Mouse (Mus musculus) kidney, adult 11 months (tissue): ENCODE results near the gene Uhrf2.
"Not testable (repeated sequence)": the region's sequence is repeated elsewhere in the genome, so short reads cannot be mapped to it uniquely, and the experiment has no call there.

Source experiments
- DNase-seq: peaks from one replicate; pipeline ENCODE4 v3.0.0; 2022

Uhrf2 gene

DNA sequence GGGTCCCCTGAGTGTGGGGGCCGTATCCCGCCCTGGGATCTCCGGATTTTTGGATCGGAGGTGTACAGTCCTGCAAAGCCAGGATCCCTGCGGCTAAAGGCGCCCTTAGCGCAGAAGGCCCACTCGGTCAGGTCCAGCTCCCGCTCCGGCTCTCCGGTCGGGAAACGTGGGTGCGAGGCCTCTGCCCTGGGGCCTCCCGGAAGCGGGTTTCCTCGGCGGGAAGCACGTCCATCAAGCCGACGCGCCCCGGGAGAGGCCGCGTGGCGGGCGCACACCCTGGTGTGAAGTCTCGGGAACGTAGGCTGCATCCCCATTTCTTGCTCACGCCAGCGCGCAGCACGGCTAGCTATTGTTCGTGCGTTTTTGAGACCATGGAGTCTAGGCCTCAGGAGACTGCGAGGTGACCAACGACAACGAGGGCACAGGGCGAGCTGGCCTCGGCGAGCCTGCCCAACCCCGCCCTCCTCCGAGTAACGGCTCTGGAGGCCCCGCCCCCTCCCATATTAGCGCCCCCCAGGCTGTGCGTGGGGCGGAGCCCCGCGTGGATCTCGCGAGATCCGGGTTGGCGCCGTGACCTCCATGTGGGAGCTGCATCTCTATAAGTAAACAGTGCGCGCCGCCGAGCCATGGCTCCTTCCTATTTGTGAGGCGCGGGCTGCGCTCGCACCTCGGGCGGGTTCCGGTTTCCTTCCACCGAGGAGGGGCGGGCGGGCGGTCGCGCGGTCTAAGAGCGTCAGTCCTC lies at the start of gene Uhrf2:
TSS of gene Uhrf2 (plus strand) at position 620 of the 742 bp plus-strand sequence.
- DNase-seq, result peak; percentile 92

DNA sequence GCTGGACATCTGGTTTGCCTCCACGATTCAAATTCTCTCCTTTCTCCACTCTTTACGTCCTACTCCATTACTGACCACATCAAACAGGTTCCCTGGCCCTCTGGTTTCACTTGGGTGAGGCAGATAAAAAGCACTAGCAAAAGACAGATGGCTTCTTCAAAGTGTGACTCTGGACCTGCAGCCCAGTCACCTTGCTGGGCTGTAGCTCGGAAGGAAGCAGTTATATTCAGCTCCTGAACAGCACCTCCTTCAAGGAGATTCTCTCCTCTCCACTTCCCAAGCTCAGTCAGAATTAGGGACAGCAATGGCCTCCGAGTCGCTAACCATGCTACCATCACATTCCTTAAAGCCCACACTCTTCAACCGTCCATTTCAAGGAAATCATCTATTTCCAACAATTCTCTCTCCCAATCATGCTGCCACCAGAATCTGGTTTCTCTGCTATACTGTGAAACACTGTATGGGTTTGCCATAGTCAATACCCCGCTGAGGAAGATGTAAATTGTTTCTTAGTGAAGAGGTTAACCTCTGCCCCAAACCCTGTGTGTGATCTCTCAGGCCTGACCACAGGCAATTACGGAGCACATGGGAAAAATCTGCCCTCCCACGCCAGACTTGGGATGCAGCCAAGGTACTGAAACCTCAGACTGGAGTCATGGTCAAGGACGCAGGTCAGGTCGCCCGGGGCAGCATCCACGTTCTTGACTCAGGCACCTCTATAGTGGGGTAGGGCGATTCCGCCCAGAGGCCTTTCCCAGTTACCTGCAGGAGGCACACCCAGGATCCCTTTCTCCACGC lies 45.9 kb upstream of the Uhrf2 start:
- peak; percentile 94 for DNase-seq

DNA sequence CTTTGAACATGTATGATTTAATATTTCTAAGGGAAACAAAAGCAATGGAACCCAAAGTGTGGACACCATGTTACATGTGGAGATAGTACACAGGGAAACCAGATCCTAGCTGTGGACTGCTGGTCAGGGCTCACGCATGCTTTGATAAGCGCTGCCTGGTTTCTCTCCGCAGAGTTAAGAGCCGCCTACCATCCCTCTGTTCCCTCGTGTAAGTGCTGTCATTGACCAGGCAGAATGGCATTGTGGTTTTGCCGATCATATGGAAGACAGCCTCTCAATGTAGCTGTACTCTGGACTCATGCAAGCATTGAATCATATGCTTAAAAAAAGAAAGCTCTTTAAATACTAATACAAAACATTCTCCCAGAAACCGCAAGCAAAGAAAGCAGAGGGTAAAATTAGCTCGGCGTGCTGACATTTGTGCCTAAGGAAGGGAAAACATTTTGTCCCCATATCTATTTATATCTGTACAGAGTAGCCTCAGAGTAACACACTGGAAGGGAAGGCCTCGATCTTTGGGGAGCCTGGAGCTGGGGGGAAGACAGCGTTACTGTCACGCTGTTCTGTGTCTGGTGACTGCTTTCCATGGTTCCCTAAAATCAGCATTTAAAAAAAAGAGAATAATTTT lies 43.7 kb upstream of the Uhrf2 start:
- DNase-seq, result no peak

DNA sequence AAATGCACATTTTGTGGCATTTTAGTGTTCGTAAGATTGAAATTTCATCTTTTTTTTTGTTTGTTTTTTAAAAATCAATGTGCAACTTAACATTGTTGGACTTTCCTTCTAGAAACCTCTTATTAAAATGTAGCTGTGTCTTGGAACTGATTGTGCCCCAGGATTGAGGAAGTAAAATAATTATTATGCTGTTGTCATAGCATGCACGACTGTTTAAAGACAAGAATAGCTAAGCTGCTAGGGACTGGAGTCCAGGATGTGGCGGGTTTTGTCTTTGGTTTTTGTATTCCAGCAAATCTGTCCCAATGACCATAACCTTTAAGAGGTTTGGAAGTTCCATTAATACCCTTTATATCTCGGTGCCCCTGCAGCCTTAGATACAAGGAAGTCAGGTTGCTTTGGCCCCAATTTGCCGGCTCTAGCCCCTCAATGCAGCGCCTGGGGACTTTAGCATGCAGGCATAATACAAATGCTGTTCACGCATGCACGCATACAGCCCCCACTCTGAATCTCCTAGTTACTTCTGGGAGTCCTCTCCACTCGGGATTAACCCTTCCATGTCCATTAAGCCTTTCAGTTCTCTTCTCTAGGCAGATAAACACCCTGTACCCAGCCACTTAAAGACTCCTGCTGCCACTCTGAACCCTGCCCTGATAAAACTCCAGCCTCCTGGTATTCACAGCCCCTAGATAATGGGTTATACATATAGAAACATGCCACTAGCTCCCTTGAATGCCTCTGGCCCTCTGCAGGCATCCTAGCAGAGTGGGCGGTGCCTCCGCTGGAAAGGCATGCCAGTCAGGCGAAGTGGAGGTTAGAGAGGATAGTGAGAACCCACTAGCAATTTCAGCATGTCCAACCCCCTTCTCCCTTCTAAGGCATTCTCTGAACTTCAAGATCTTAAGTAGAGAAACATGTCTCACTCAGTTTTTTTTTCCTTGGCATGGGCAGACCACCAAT lies 29.6 kb upstream of the Uhrf2 start:
- DNase-seq, result no peak

DNA sequence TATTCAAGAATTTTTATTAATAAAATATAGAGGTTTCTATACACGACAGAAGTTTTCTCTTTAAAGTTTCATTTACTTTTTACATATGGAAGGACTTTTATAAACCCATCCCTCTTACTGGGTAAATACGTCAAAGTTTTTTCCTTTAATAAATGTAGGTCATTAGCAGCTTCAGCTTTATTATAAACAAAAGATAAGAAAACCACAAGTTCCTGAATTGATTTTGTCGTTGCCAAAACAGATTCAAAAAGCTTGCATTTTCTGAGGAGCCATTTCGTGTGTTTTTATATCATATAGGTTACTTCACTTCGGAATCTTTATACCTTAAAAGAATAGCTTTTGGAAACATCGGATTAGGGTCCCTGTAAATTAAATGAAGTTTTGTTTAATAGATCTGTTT lies 28.8 kb upstream of the Uhrf2 start:
- no peak for DNase-seq

DNA sequence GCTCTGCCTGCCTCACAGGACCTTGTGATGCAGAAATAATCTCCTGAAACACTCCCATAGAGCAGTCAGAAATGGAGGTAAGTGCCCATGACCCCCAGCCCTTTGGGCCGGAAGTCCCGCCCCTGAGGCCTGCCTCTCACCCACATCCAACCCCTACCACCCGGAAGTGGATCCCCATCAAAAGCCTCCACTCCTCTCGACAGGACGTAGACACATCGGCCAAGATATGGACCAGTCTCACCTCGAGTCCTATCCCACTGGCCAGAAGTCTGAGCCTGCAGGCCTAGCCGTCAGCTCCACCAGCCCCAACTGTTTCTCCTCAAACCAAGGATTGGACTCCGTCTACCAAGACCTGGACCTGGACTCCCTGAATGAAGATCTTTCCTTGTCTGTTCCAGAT lies 26.7 kb upstream of the Uhrf2 start, which contains the start of gene Trpd52l3:
TSS of gene Trpd52l3 (plus strand) at position 170 of the 400 bp plus-strand sequence.
- DNase-seq, result no peak

DNA sequence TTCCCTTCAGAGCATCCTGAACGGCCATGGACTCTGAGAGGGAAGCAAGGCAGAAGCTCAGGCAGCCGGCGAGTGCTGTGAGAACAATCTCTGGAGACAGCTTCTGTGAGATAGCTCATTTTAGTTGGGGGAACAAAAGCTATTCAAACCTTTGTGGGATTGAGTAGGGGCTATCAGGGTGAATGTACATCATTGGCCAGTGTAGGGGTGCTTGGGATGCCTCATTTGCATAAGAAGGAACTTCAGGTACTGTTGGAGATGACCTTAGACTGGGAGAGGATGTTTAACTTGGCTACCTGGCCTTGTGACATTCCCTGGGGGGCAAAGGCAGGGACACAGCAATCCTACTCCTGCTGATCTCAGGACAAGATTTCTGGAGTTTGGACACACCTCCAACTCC lies 23.9 kb upstream of the Uhrf2 start:
- no peak for DNase-seq

DNA sequence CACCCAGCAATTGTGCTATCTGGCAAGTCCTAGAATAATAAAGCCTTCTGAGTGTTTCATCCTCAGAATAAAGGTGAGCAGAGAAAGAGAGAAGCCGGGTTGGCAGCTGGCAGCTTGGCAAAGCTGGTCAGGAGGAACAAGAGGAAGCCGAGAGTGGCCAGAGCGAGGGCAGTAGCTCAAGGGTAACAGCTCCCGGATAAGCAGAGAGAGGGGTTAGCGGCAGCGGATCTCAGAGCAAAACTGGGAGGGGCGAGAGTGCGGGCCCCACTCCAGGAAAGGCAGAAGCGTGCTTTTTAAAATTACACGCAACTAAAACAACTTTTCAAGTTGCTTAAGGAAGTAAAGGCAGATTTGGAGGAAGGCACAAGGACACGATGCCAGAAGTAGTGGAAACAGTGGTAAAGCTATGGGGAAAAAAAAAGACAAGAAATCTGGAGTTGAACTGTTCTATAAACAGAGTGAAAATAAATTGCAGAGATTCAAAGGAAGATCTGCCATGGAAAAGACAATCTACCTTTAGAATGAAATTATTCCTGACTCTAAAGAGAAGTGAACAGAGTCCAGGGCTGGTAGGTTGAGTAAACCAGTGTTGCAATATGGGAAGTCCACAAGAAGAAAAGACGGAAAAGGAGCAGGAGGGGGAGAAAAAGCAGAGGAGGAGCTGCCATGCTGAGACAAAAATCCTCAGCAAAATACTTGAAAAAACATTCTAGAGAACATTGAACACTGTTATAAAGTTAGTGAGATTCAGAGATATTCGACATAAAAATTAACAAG lies 19.6 kb upstream of the Uhrf2 start:
- no peak for DNase-seq

DNA sequence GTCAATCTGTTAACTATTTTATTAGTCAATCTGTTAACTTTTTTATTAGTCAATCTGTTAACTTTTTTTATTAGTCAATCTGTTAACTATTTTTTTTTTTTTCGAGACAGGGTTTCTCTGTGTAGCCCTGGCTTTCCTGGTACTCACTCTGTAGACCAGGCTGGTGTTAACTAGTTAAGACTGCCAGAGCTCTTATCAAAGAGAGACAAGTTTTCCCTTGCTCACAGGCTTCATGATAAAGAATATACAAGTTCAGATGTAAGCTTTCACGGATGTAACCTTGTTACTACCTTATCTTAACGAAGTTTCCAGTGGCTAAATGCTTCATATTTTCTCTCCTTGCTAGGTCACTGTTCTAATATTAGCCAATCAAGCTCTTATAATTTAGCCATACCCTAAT lies 16.0 kb upstream of the Uhrf2 start:
- DNase-seq, result no peak

DNA sequence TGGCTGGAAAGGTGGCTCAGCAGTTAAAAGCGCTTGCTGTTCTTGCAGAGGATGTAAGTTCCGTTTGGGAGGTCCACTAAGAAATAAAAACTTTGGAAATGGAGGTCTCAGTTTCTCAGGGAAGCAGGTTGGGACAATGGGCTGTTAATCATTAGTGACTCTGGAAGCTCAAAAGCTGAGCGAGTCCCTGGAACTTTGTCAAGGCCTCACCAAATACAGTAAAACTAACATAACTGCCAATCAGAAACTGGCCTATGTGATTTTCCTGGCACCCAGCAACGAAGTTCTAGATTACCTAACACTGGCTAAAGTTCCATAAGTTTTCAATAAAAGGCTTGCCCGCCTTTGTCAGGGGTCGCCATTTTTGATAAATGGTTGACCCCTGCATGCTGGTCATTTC lies 14.2 kb upstream of the Uhrf2 start:
- peak; percentile 24 for DNase-seq

DNA sequence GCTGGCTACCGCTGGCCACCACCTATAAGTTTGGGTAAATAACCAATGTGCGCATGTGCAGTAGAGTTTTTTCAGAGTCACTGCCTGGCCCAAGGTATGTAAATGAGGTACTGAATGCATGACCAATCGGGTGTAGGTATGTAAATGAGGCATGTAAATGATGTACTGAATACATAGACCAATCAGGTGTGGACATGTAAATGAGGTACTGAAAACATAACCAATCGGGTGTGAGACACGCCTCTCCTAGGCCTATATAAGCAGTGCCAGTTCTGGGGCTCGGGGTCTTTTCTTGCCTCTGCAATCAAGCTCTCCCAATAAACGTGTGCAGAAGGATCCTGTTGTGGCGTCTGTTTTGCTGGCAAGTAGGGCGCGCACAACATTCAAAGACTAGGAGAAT lies 6.9 kb upstream of the Uhrf2 start:
- not testable (repeated sequence) for DNase-seq

DNA sequence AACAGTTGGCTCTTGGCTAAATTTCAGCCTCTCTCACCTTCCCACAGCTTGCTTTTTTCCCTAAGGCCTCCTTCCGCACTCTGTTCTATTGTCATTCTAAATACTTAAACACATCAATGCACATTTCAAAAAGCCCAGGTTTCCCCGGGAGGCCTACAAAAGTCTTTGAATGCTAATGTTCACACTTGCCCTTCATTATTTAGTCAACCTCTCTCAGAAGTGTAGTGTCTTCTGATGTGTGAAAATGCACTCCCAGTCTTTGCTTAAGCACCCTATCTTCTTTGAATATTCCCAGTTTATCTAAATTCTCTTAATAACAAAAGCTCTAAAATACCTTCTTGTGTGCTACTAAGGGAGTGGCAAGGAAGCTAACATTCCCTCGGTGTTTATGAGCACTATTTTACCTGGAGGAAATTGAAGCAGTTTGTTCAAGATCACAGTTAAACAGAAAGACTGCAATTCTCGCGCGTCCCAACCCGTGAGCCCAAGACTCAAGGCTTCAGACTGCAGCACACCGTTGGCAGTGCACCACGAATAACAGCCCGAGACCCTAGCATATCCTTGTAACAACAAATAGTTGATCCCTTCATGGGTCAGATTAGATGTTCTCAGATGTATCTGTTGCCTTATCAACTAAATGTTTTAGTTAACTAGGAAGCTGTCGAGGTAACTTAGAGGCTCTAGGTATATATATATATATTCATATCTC lies 1.2 kb upstream of the Uhrf2 start:
- DNase-seq, result no peak

DNA sequence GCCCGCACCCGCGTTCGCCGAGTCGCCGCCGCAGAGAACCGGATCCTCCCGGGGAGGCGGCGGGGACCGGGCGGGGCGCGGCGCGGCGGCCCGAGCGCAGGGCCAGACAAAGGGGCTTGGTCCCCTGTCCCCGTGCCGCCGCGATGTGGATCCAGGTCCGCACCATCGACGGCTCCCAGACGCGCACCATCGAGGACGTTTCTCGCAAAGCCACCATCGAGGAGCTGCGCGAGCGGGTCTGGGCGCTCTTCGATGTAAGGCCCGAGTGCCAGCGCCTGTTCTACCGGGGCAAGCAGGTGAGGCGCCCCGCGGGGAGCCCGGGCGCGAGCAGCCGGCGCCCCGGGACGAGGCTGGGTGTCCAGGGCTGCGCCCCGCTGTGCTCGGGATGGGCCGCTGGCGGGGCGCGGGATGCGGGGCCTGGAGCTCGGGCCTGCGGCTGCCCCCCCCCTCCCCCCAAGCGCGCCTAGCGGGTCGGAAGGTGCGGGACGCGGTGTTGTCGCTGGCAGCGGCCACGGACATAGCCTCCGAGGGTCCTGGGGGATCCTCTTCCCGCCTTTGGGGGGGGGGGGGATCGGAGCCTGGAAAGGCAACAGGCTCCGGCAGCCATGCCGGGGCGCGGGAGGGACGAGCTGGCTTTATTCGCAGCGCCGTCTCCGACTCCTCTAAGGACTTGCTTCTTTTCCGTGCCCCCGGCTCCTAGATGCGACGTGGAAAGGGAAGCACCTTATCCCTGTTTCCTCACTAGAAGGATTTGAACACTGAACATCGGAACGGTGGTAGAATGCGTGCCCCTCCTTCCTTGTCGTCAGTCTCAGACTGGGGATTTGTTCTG lies 539 bp downstream of the Uhrf2 start:
- DNase-seq, result no peak

DNA sequence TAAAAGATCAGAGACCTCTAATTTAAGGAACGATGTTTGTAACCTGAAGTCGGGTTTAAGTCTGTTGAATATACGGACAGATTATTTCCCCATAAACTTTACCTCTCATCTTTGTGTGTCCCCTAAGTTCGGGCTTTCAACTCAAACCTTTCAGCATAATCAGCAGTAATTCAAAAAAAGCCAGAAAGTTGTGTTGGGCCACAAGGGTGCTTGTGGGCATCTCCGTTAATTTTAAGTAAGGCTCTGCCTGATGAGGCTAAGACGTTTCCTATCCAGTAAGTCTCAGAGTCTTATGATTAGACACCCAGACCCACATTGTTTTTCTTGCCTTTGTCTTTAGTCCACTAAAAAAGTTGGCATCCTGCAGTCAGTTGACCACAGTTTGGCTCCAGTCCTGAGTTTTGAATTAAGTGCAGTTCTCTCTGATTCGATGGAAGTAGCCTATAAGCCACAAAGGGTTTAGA lies 1.2 kb downstream of the Uhrf2 start:
- DNase-seq, result no peak

DNA sequence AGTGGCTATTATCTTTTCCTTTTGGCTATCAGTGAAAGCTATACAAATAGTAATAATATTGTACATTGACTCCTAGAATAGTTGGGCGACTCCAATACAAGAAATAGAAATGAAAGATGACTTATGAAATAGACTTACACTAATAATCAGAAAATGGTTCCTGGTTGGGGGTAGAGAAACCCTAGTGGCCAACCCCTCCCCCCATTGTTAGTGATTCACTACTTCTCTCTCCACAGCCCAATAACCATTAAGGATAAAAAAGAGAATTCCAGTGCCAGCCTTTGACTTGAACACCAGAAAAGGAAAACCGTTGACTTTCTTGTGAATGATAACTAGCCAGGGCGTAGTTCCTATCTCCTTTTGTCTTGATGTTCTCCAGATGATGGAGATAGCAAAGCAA lies 1.9 kb downstream of the Uhrf2 start:
- no peak for DNase-seq

DNA sequence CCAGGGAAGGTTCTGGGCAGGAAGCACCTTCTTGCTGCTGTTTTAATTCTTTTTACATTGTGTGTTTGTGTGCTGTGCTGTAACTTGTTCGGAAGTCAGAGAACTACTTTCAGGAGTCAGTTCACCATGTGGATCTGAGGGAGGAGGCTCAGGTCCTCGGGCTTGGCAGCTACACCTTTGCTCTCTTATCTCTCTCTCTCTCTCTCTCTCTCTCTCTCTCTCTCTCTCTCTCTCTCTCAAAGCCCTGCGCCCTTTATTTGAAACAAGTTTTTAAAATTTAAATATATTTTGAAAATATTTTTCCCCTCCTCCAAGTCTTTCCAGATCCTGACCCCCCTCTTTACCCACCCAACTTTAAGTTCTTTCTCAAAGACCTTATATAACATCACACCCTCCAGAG lies 5.0 kb downstream of the Uhrf2 start:
- DNase-seq, result no peak

DNA sequence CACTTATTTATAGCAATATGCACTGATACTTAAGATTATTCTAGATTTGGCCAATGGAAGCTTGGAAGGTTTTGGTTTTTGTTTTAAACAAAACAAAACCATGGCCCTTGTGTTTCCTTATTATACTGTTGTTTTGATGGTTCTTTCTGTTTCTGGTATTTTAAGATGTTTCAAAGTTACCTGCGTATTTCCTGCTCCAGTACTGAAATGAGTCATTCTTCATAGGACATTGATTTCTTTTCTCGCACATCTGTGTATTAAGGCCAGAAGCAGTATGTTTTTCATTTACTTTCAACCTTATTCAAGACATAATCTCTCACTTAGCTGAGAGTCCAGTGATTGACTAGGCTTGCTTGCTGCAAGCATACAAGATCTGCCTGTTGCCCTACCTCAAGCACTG lies 13.4 kb downstream of the Uhrf2 start:
- no peak for DNase-seq

DNA sequence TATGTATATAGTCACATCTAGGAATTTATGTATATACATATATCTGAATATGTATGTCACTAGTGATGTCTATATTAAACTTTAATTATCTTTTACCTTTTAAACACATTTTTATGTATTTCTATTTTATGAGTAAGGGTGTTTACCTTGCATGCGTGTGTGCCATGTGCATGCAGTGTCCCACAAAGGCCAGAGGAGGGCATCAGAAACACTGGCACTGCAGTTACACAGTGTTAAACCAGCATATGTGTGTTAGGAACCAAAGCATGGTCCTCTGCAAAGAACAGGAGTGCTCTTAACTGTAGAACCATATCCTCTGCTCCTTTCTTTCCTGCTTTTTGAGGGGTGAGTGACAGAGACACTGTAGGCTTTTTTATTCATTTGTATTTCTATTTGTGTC lies 14.3 kb downstream of the Uhrf2 start:
- DNase-seq, result no peak

DNA sequence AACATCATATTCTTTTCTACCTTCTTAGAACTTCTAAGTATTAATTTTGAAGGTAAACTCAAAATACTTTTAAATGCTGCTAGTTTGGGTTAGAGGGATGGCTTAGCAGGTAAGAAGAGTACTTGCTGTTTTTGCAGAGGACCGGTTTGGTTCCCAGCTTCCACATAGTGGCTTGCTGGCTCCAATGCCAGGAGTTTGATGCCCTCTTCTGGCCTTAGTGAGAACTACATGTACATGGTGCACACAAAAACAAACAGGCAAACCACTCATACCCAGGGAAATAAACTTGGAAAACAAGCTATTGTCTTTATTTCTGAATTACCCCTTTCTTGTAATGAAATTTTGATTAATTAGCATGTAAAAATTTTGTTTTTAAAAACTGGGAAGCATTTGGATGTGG lies 15.5 kb downstream of the Uhrf2 start:
- DNase-seq, result no peak

DNA sequence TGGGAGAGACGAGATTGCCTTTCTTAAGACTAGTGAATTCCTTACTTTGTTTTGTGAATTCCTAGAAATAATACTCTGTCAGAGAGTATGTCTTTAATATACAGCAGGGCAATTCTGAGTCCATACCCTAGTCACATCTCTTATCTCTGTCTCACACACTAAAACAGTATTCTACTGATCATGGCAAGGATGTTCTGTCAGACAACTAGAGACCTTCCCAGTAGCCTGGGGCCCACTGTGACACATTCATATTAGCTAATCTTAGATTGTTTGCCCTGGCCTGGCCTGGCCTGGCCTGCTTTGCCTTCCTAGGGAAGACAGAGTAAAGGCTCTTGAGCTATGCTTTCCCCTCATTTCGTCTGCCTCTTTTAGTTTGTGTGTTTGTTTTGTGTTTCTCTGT lies 20.3 kb downstream of the Uhrf2 start:
- DNase-seq, result no peak
